Mouse (Mus musculus) liver, adult (tissue): ENCODE results near the gene Ngrn.

ENCODE experiments used
- GATA4 ChIP-seq: IDR thresholded peaks from 2 replicates; pipeline ENCODE4 v1.6.1; 2014; ENCODE audit warnings: mild to moderate bottlenecking, low read length; ENCODE audit not compliant: insufficient replicate concordance

The Ngrn gene

DNA sequence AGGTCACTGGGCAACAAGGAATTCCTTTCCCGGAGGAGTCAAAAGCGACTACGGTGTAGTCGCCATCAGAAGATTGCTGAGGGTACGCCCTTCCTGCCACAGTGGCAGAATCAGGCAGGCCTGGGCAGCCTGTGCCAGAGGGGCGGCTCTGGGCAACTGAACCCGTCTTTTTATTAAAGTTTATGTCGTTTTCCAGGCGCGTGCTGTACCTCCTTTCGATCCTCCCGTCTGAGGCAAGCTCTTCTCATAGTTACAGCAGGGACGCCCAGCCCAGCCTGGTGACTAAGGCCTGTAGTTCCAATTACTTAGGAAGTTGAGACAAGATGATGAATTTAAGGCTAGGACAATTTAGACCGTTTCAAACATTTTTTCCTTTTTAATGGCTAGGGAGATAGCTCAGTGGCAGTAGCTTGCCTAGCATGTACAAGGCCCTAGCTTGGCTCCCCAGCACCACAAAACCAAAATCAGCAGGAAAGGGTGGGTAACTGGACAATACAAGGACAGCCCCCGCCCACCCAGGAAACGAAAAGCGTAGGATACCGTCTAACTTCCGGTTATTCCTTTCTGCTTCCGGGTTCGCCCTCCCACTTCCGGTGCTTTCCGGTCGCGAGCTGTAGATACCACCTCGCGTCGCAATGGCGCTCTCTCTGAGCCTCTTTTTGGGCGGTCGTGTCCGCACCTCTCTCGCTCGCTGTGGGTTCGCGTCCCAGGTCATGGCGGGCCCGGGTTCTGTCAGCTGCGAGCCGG lies at the start of gene Ngrn:
Gene Ngrn, plus strand, starts transcription at position 591 of the 747 bp plus-strand sequence.
- peak; percentile 67; the same call in 1 of the 2 replicates for TF ChIP-seq GATA4

DNA sequence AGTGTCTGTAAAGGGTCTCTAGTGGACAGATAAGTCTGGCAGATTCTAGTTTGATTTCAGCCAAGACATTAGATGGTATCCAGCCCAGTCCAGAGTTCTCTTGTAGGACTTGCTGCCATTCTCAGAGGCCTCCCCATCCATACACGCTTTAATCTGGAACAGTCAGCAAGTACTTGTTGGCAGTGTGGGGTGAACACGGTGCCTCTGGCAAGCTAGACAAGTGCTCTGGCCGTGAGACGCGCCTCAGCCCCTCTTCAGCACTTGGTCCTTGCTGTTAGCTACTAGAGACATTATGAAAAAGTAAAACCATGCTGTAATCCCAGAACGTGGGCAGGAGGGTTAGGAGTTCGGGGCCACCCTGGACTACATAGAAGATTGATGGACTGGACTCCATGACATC lies 47.4 kb upstream of the Ngrn start:
- TF ChIP-seq GATA4 = no peak

GRCm38 (mm10) chr7:80214459-80214858 lies 46.6 kb upstream of the Ngrn start:
- no peak for TF ChIP-seq GATA4

DNA sequence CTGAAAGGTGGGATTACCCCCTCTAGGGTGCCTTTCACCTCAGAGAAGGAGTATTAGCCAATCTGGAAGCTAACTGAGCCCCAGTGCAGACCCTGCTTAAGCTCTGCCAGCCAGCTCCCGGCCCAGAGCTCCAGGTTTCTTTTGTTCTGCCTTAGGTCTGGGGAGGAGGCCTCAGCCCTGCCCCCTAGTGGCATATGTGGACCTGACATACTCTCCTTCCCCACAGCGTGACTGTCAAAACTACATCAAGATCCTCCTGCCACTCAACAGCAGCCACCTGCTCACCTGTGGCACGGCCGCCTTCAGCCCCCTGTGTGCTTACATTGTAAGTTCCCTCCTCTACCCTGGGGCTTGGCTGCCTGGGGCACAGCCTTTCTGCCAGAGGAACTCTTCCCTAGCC lies 45.6 kb upstream of the Ngrn start:
- TF ChIP-seq GATA4 = no peak

DNA sequence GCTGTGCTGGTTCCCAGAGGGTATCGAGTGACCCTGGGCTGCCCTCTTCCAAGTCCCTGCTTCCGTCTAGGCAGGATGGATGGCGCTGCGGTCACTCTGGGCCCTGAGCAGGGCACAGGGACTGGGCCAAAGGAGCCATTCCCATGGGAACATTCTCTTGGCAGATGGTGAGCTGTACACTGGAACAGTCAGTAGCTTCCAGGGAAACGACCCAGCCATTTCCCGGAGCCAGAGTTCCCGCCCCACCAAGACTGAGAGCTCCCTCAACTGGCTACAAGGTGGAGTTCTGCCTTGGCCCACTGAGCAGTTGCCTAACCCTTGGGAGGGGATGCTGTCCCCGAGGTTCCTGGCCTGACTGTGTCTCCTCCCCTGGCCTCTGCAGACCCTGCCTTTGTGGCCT lies 44.4 kb upstream of the Ngrn start:
- no peak for TF ChIP-seq GATA4

- no peak for TF ChIP-seq GATA4
Measured at GRCm38 (mm10) chr7:80218666-80219065, 42.3 kb upstream of the Ngrn start.

- TF ChIP-seq GATA4 = no peak
Measured at GRCm38 (mm10) chr7:80220237-80220797, 40.7 kb upstream of the Ngrn start.

DNA sequence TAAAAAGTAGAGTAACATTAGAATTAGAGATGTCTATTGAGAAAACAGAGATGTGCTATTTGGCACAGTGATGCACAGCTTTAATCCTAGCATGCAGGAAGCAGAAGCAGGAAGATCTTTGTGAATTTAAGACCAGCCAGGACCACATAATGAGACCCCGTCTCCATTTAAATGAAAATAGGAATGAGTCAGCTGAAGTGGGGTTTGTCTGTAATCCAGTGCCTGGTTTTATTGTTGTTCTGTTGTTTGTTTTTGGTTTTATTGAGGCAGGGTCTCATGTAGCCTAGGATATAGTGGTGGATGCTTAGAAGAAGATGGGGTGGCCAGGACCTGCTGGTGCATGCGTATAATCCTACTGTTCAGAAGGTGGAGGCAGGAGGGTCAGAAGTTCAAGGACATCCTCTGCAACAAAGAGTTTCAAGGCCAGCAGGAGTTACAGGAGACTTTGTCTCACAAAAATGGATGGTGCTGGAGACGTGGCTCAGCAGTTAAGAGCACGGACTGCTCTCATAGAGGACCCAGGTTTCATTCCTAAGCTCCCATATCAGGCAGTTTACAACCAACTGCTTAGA lies 39.8 kb upstream of the Ngrn start:
- no peak for TF ChIP-seq GATA4

DNA sequence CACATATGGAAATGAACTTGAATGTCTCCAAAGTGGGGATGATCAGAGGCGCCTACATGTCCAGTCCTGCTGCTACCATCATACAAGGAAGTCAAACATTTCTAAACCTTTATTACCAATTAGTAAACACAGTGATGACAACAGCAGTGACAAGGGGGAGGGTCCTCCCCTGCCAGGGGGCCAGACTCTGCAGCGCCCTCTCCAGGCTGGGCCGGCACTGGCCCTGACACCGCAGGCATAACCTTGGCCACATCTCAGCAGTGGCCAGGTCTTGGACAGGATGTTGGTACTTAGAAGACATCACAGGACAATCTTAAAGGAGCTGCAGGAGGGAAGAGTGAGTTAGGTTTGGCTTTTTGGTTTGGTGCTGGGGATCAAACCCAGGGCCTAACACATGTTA lies 34.0 kb upstream of the Ngrn start:
- no peak for TF ChIP-seq GATA4

GRCm38 (mm10) chr7:80230196-80230595 lies 30.8 kb upstream of the Ngrn start:
- TF ChIP-seq GATA4 = no peak

GRCm38 (mm10) chr7:80231971-80232488 lies 29.0 kb upstream of the Ngrn start:
- TF ChIP-seq GATA4 = no peak

- peak; percentile 18; the same call in 1 of the 2 replicates for TF ChIP-seq GATA4
Measured at GRCm38 (mm10) chr7:80232489-80233029, 28.5 kb upstream of the Ngrn start, which contains the start of the genes Cib1 and Gdpgp1. Gene Cib1 (minus strand): TSS chr7:80232813. Gene Gdpgp1 (plus strand): TSS chr7:80232865.

DNA sequence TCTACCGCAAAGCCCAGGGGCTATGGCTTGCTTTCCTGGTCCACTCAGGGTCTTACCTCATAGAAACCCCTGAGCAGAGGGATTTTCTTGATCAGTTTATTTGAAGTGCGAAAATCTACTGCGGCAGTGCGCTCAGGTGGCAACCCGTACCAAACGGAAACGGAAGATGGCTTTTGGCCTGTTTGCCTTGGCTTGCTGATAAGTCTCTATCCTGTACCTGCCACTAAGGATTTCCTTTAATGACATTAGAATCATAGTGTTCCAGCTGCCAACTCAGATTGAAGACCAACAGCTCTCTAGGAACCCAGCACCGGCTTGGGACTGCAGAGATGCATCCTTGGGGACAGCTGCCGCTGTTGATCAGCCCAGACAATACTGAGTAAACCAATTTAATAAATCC lies 27.2 kb upstream of the Ngrn start:
- TF ChIP-seq GATA4 = no peak

GRCm38 (mm10) chr7:80238542-80238941 lies 22.5 kb upstream of the Ngrn start:
- TF ChIP-seq GATA4 = no peak

- TF ChIP-seq GATA4 = no peak
Measured at GRCm38 (mm10) chr7:80241661-80242060, 19.4 kb upstream of the Ngrn start.

- no peak for TF ChIP-seq GATA4
Measured at GRCm38 (mm10) chr7:80244851-80245250, 16.2 kb upstream of the Ngrn start.
